ENCODE assay signal across 10 mouse cellular contexts in genomic region chr7:132067511-132067910, GRCm38 (mm10).
"Had no signal": no experiment of that assay in that cellular context is flagged by ENCODE, and none has a peak within 500 bp of the region (broad histone marks: within the 10 kb centered on the region; RNA-seq: fewer than 3 reads in every experiment).

No protein-coding gene starts in this region.

- DNase-seq: kidney, adult 8-10 months; kidney, postnatal 10 days; kidney, postnatal 36 days; layer of hippocampus, postnatal 36 days; liver; lung, adult 18-20 months; lung, postnatal 10 days; lung, postnatal 36 days; thymus, adult 18-20 months; thymus, postnatal 36 days had no signal
